Mouse (Mus musculus) liver, embryonic 11.5 days (tissue): ENCODE measurements around the gene Map3k21. TPM values are rescaled to one million over a fixed set of nuclear protein-coding genes. Genes with fewer than 3 reads are reported as not detected.

Experiments used
- ATAC-seq: fragments of 200-750 bp; cut with Nextera tagmentation; replicated peaks from 2 replicates; pipeline ENCODE4 v1.8.0; 2017; ENCODE audit warnings: moderate number of reproducible peaks, mild to moderate bottlenecking, moderate TSS enrichment, moderate library complexity; ENCODE audit not compliant: low FRiP score
- DNase-seq: peaks from one replicate; pipeline ENCODE4 v3.0.0-alpha.2; 2017; ENCODE audit warnings: low spot score
- H3K27ac ChIP-seq: fragments of 300-500 bp; sonication (generic); 2 replicates; pipeline ENCODE4 v1.5.1; 2014; ENCODE audit warnings: mild to moderate bottlenecking, low read depth, low read length, control low read depth
- H3K27me3 ChIP-seq: fragments of 300-500 bp; sonication (generic); replicated peaks from 2 replicates; pipeline ENCODE4 v1.6.1; 2014; ENCODE audit warnings: low read length, mixed read lengths; ENCODE audit not compliant: control insufficient read depth, insufficient read depth
- H3K36me3 ChIP-seq: fragments of 300-500 bp; sonication (generic); 2 replicates; pipeline ENCODE4 v1.6.1; 2014; ENCODE audit warnings: mild to moderate bottlenecking, low read length, moderate library complexity, mixed read lengths; ENCODE audit not compliant: control insufficient read depth, insufficient read depth
- H3K4me1 ChIP-seq: fragments of 300-500 bp; sonication (generic); replicated peaks from 2 replicates; pipeline ENCODE4 v1.6.1; 2014; ENCODE audit warnings: low read length, mixed read lengths; ENCODE audit not compliant: control insufficient read depth, insufficient read depth
- H3K4me2 ChIP-seq: fragments of 300-500 bp; sonication (generic); 2 replicates; pipeline ENCODE4 v1.6.1; 2014; ENCODE audit warnings: mild to moderate bottlenecking, control low read depth, moderate library complexity
- H3K4me3 ChIP-seq: fragments of 300-500 bp; sonication (generic); 2 replicates; pipeline ENCODE4 v1.5.1; 2014; ENCODE audit warnings: low read depth, low read length, control low read depth
- H3K9ac ChIP-seq: fragments of 300-500 bp; sonication (generic); 2 replicates; pipeline ENCODE4 v1.6.1; 2014; ENCODE audit warnings: low read depth, low read length, control low read depth
- H3K9me3 ChIP-seq: fragments of 300-500 bp; sonication (generic); 2 replicates; pipeline ENCODE4 v1.6.1; 2016; ENCODE audit warnings: low read length, inconsistent platforms, mixed read lengths; ENCODE audit not compliant: control insufficient read depth
- WGBS: fragments of 180-500 bp; shearing (Covaris S2); extraction: QIAGEN DNeasy Blood & Tissue Kit; methylation state at CpG from one replicate; pipeline ENCODE4 v1.1.7; 2014; 5-methylcytosine and 5-hydroxymethylcytosine counted together
- polyA plus RNA-seq: library from polyadenylated mRNA; unstranded; fragments of >200 nt; fragmentation: Nextera tagmentation; extraction: Ambion mirVana; gene quantifications from 2 replicates; pipeline ENCODE4 v1.2.1, GENCODE M21; 2014

Gene Map3k21
- polyA plus RNA-seq, 1 experiment from 2014 or later, result 0.07 TPM

DNA sequence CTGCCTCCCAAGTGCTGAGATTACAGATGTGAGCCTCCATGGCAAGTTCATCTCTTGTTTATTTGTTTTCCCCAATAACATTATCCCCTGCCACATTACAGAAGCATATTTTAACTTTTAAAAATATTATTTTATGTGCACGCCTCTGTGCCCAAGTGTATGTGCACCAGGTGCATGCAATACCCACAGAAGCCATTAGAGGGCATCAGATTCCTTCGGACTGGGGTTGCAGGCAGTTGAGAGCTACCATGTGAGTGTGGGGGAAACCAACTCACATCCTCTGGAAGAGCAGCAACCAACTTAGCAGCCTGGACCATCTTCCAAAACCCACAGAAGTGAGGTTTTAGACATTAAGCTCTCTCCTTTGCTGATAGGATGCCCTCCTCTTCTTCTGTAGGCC lies 2.9 kb upstream of the Map3k21 start:
- WGBS, result 66% methylated on average over 2 of the region's 2 CpGs
- DNase-seq, result no peak
- H3K36me3 ChIP-seq, result no peaks in the 10 kb centered on the region
- no peak overlapping the region for H3K4me2 ChIP-seq
- peaks cover 40% of the 10 kb centered on the region for H3K27me3 ChIP-seq
- no peaks in the 10 kb centered on the region for H3K9me3 ChIP-seq
- no peak overlapping the region for H3K4me3 ChIP-seq
- no peaks in the 10 kb centered on the region; the same call in 1 of the 2 replicates for H3K4me1 ChIP-seq
- no peak overlapping the region for H3K9ac ChIP-seq
- no peak for ATAC-seq
- no peak overlapping the region for H3K27ac ChIP-seq

DNA sequence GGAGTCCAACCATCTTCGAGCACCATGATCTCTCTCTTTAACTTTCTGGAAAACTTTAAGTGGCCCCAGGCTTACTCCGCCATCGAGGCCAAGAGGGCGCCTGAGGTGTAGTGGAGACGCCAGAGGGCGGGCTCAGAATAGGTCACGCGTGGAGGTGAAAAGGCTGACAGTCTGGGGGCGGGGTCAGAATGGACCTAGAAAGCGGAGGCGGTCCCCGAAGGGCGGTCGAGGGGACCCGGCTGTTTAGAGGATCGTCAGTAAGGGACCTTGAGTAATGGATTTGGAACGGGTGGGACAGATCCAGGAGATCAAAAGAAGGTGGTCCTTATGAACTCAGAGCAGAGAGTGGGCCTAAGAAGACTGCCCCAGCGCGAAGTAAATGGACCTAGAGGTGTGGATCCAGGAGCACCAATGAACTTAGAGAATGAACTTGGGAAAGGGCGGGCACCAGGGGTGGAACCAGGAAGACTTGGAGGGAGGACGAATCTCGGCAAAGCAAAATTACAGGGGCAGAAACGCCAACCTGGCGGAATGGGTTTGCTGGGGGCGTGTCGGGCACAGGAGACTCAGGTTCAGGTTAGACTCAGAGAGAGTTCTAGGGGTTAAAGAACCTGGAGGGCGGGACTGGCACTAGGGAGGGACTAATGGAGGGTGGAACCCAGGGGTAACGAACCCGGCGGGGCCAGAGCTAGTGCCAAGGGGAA lies 437 bp upstream of the Map3k21 start:
- Histone ChIP-seq H3K27ac (no peak overlapping the region), H3K4me1 (no peaks in the 10 kb centered on the region; the same call in 1 of the 2 replicates), H3K36me3 (no peaks in the 10 kb centered on the region), H3K9me3 (no peaks in the 10 kb centered on the region), H3K4me2 (peak overlapping the region; percentile 82), H3K27me3 (peaks cover 54% of the 10 kb centered on the region), H3K4me3 (peak overlapping the region; percentile 42), H3K9ac (no peak overlapping the region)
- peak; percentile 38 for DNase-seq
- ATAC-seq, result peak; percentile 23; the same call in 1 of the 2 replicates
- 5% methylated on average over 30 of the region's 30 CpGs for WGBS

DNA sequence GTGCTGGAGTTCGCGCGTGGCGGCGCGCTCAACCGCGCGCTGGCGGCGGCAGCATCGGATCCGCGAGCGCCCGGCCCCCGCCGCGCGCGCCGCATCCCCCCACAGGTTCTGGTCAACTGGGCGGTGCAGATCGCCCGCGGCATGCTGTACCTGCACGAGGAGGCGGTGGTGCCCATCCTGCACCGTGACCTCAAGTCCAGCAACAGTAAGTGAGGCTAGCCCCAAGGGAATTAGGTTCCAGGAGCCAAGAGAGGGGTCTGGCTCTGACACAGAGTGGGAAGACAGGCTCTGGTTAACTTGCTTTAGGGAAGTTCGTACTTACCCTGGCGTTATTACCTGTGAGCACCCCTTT lies 955 bp downstream of the Map3k21 start:
- WGBS, result 5% methylated on average over 31 of the region's 31 CpGs
- H3K4me2 ChIP-seq, result peak overlapping the region; percentile 82
- H3K9ac ChIP-seq, result no peak overlapping the region
- H3K27ac ChIP-seq, result no peak overlapping the region
- DNase-seq (no peak), ATAC-seq (no peak)
- H3K27me3 ChIP-seq, result peaks cover 57% of the 10 kb centered on the region
- no peaks in the 10 kb centered on the region; the same call in 1 of the 2 replicates for H3K4me1 ChIP-seq
- H3K9me3 ChIP-seq, result no peaks in the 10 kb centered on the region
- peak overlapping the region; percentile 42 for H3K4me3 ChIP-seq
- no peaks in the 10 kb centered on the region for H3K36me3 ChIP-seq

DNA sequence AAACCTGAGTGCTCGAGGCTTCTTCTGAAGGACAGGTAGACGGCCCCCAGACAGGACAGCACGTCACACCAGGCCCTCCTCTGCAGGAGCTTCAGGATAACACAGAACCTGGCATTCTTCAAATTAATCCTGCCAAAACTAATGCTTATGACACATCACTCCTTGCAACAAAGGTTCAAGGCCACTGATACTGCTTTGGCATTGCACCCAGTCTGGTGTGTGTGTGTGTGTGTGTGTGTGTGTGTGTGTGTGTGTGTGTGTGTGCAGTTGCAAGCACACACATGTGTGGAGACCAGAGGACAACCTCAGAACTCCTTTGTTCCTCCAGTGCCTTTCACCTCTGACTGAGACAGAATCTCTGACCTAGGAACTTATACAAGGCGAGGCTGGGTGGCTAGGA lies 3.0 kb downstream of the Map3k21 start:
- H3K4me3 ChIP-seq, result no peak overlapping the region
- DNase-seq (no peak), ATAC-seq (no peak)
- H3K9ac ChIP-seq, result no peak overlapping the region
- H3K4me2 ChIP-seq, result no peak overlapping the region
- no peak overlapping the region for H3K27ac ChIP-seq
- peaks cover 58% of the 10 kb centered on the region for H3K27me3 ChIP-seq
- no peaks in the 10 kb centered on the region; the same call in 1 of the 2 replicates for H3K4me1 ChIP-seq
- no peaks in the 10 kb centered on the region for H3K36me3 ChIP-seq
- 69% methylated on average over 4 of the region's 4 CpGs for WGBS
- no peaks in the 10 kb centered on the region for H3K9me3 ChIP-seq

DNA sequence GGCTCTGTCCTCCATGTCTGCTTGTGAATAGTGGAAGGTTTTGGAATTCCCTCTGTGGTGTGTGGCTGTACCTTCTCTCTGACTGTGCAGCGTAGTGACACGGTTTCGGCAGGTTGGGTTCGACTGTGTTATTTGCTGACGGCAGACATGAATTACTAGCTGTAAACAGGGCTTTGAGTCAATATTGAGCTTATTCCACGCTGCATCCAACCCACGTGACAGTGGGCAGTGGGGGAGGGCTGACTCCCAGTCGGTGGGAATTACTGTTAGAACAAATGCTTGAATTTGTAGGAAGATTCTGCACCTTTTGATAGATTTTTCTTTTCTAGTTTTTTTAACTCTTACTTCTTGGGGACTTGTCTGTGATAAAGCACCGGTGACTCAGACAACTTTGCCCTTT lies 4.1 kb downstream of the Map3k21 start:
- Histone ChIP-seq H3K4me1 (no peaks in the 10 kb centered on the region; the same call in 1 of the 2 replicates), H3K9me3 (no peaks in the 10 kb centered on the region), H3K27me3 (peaks cover 48% of the 10 kb centered on the region), H3K4me2 (no peak overlapping the region), H3K36me3 (no peaks in the 10 kb centered on the region), H3K9ac (no peak overlapping the region), H3K4me3 (no peak overlapping the region), H3K27ac (no peak overlapping the region)
- no peak for ATAC-seq
- DNase-seq, result no peak
- 72% methylated on average over 9 of the region's 9 CpGs for WGBS

DNA sequence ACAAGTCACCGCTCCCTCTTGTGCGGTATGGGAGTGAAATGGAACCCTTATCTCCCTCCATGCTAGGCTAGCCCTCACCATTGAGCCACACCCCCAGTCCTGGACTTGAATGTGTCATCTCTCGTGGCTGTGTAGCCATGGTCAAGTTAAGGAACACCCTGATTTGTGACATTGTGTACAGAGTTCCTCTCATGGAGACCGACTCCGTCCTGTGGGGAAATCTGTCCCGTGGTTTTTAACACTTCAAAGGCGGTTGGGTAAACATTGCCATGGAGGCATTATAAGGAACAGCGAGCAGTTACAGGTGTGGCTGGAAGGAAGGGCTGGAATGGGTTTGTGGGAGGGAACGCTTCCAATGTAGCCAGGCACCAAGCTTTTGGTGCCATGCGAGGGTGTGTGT lies 6.8 kb downstream of the Map3k21 start:
- no peak for DNase-seq
- Histone ChIP-seq H3K9me3 (no peaks in the 10 kb centered on the region), H3K4me3 (no peak overlapping the region), H3K27me3 (peaks cover 22% of the 10 kb centered on the region), H3K36me3 (no peaks in the 10 kb centered on the region), H3K9ac (no peak overlapping the region), H3K27ac (no peak overlapping the region), H3K4me2 (no peak overlapping the region), H3K4me1 (no peaks in the 10 kb centered on the region)
- 56% methylated on average over 10 of the region's 10 CpGs for WGBS
- ATAC-seq, result no peak

DNA sequence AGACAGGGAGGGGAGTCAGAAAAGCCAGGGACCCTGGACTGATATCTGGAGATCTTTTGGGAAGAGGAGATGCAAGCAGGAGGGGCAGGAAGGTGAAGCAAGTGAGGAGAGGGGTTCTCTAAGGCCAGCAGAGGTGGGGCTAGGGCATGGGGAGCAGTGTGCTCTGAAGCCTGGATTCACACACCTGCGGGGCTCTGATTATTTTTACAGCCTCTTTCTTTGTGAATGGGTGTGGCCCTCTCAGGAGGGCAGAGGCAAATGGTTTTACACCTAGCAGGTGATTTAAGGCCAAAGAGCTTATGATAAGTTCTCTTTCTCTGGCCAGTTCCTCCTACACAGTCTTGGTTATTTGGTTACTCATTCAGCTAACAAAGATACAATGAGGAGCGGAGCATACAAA lies 8.5 kb downstream of the Map3k21 start:
- no peak overlapping the region for H3K9ac ChIP-seq
- DNase-seq (no peak), ATAC-seq (no peak)
- H3K4me1 ChIP-seq, result no peaks in the 10 kb centered on the region
- no peak overlapping the region for H3K4me2 ChIP-seq
- H3K27ac ChIP-seq, result no peak overlapping the region
- H3K36me3 ChIP-seq, result no peaks in the 10 kb centered on the region
- H3K27me3 ChIP-seq, result peaks cover 5% of the 10 kb centered on the region
- H3K9me3 ChIP-seq, result no peaks in the 10 kb centered on the region
- 67% methylated on average over 2 of the region's 2 CpGs for WGBS
- H3K4me3 ChIP-seq, result no peak overlapping the region

DNA sequence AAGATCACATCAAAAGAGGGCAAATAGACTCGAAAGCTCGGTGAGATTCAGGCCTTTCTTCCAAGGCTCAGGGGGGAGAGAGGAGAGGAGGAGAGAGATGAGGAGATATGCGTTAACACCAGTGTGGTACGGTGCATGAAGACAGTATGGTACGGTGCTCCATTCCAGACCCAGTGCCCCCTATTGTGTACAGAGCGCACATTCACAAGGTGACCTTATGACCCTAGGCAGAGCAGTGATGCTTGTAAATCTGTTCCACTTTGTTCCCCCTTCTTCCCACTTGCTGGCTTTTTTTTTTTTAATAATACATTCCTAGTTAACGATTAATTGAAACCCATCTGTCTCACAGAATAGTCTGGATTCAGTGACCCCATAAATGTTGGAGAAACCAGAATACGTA lies 9.3 kb downstream of the Map3k21 start:
- Histone ChIP-seq H3K27ac (no peak overlapping the region), H3K4me1 (no peaks in the 10 kb centered on the region), H3K36me3 (no peaks in the 10 kb centered on the region), H3K27me3 (peaks cover 5% of the 10 kb centered on the region), H3K4me3 (no peak overlapping the region), H3K9me3 (no peaks in the 10 kb centered on the region), H3K9ac (no peak overlapping the region), H3K4me2 (no peak overlapping the region)
- DNase-seq, result no peak
- WGBS, result 69% methylated on average over 8 of the region's 8 CpGs
- ATAC-seq, result no peak

DNA sequence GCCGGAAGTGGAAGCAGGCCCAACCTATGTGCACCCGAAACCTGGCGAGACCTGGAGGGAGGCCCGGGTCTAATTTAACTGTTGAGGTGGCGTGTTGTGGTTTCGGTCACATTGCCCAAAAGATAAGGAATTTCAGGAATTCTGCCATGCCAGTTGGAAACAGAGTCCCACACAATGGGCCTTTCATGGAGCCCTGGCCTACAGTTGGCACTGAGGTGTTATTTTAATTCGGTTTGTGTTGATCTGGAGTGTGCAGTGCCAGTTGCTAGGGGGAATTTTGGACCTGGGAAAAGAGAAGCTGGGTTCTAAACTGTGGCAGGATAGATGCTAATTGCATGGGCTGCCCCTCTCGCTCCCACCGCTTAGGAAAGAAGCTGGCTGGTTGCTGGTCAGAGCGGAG lies 10.0 kb downstream of the Map3k21 start:
- no peak for DNase-seq

More for the DNA sequence above, 10.0 kb downstream of the Map3k21 start:
- Histone ChIP-seq H3K27ac (no peak overlapping the region), H3K36me3 (no peaks in the 10 kb centered on the region), H3K4me1 (no peaks in the 10 kb centered on the region), H3K27me3 (peaks cover 3% of the 10 kb centered on the region; the same call in 1 of the 2 replicates), H3K4me2 (no peak overlapping the region), H3K9me3 (no peaks in the 10 kb centered on the region), H3K4me3 (no peak overlapping the region), H3K9ac (no peak overlapping the region)
- 83% methylated on average over 10 of the region's 10 CpGs for WGBS
- ATAC-seq, result no peak
